Mouse (Mus musculus): ENCODE results near the gene Ccr1l1. TPM values are rescaled to one million over a fixed set of nuclear protein-coding genes. Genes with fewer than 3 reads are reported as not detected.

The Ccr1l1 gene
- polyA plus RNA-seq, 1 experiment from 2014 or later, result not detected

DNA sequence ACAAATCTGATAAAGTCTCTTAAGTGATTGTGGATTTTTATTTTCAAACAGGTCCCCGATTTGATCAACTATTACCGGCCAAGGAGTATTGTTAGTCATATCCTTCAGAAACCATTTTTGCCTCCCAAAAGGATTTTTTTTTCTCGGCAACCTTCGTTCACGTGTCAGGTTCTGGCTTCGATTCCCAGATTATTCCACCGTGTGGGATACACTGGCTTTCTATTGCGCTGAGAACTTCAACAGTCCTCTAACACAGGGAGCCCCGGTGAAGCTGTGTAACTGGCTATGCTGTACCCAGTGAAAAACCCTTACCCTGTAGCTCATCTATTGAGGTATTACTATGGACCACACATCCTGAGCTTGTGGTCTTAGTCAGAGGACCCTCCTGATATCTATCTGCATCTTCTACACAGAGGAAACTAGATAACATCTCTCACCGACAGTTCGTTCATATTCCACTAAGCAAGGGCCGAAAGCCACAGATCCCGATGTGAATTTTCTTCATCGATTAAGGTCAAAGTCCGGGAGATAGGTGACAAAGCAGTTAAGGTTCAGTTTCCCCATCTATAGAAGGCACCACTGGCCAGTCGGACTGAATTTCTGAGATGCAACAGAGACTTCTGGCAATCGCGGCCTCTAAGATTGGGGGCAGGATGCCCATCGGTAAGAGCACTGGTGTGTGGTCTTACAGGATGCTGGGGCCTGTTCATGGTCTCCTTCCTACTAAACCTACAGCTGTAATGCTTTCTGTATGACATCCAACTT lies 45.1 kb downstream of the Ccr1l1 start:
- H3K4me1 ChIP-seq, result no peaks in the 10 kb centered on the region
- H3K36me3 ChIP-seq (ENCODE audit: poor library complexity, severe bottlenecking), result no peaks in the 10 kb centered on the region
- H3K27ac ChIP-seq, result no peak overlapping the region
- no peaks in the 10 kb centered on the region for H3K27me3 ChIP-seq
- no peak overlapping the region for H3K9ac ChIP-seq
- H3K4me2 ChIP-seq, result no peak overlapping the region
- H3K9me3 ChIP-seq (replicated peaks), result no peaks in the 10 kb centered on the region
- ATAC-seq, result no peak
- WGBS, result 93% methylated on average over 19 of the region's 19 CpGs
- no peak overlapping the region for H3K4me3 ChIP-seq

GRCm38 (mm10) chr9:123931761-123932700 lies 46.2 kb downstream of the Ccr1l1 start:
- Histone ChIP-seq H3K4me2 (no peak overlapping the region), H3K9me3 (replicated peaks) (no peaks in the 10 kb centered on the region), H3K27ac (no peak overlapping the region), H3K27me3 (no peaks in the 10 kb centered on the region), H3K9ac (no peak overlapping the region), H3K4me1 (no peaks in the 10 kb centered on the region), H3K4me3 (no peak overlapping the region), H3K36me3 (ENCODE audit: poor library complexity, severe bottlenecking) (no peaks in the 10 kb centered on the region)
- ATAC-seq, result no peak
- WGBS, result 83% methylated on average over 6 of the region's 6 CpGs

- H3K27ac ChIP-seq, result no peak overlapping the region
- ATAC-seq, result no peak
- no peaks in the 10 kb centered on the region for H3K36me3 ChIP-seq (ENCODE audit: poor library complexity, severe bottlenecking)
- no peak overlapping the region for H3K4me3 ChIP-seq
- 93% methylated on average over 3 of the region's 3 CpGs for WGBS
- H3K4me2 ChIP-seq, result no peak overlapping the region
- no peaks in the 10 kb centered on the region for H3K4me1 ChIP-seq
- no peak overlapping the region for H3K9ac ChIP-seq
- no peaks in the 10 kb centered on the region for H3K9me3 ChIP-seq (replicated peaks)
- no peaks in the 10 kb centered on the region for H3K27me3 ChIP-seq
Measured at GRCm38 (mm10) chr9:123930926-123931325, 47.3 kb downstream of the Ccr1l1 start.

DNA sequence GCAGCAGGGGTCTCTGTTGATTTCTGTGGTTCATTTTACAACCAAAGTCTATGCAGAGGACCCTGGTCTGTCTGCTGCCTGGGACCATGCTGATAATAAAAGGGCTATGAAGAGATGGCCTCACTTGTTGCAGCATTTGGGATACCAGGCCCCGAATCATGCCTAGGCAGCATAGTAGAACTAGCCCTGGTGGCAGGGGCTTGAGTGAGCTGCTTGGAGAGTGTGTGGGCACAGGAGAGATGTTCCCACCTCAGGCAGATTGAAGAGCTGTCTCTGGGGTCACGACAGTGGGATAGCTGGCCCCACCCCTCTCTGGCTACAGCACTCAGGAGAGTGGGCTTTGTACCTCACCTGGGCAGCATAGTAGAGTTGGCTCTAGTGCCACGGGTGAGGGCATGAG lies 47.7 kb downstream of the Ccr1l1 start:
- H3K4me3 ChIP-seq, result no peak overlapping the region
- H3K9me3 ChIP-seq (replicated peaks), result no peaks in the 10 kb centered on the region
- no peaks in the 10 kb centered on the region for H3K36me3 ChIP-seq (ENCODE audit: poor library complexity, severe bottlenecking)
- 84% methylated on average over 3 of the region's 3 CpGs for WGBS
- no peak overlapping the region for H3K4me2 ChIP-seq
- H3K9ac ChIP-seq, result no peak overlapping the region
- H3K27me3 ChIP-seq, result no peaks in the 10 kb centered on the region
- H3K4me1 ChIP-seq, result peaks cover 4% of the 10 kb centered on the region; the same call in 1 of the 2 replicates
- H3K27ac ChIP-seq, result no peak overlapping the region
- no peak for ATAC-seq

GRCm38 (mm10) chr9:123929936-123930335 lies 48.3 kb downstream of the Ccr1l1 start:
- Histone ChIP-seq H3K4me3 (no peak overlapping the region), H3K36me3 (ENCODE audit: poor library complexity, severe bottlenecking) (no peaks in the 10 kb centered on the region), H3K9me3 (replicated peaks) (no peaks in the 10 kb centered on the region), H3K4me1 (peaks cover 4% of the 10 kb centered on the region; the same call in 1 of the 2 replicates), H3K9ac (no peak overlapping the region), H3K4me2 (no peak overlapping the region), H3K27ac (no peak overlapping the region), H3K27me3 (no peaks in the 10 kb centered on the region)
- no peak for ATAC-seq
- 84% methylated on average over 4 of the region's 4 CpGs for WGBS

GRCm38 (mm10) chr9:123928759-123929246 lies 49.4 kb downstream of the Ccr1l1 start:
- no peak overlapping the region for H3K4me2 ChIP-seq
- H3K27me3 ChIP-seq, result no peaks in the 10 kb centered on the region
- H3K4me3 ChIP-seq, result no peak overlapping the region
- H3K9ac ChIP-seq, result no peak overlapping the region
- no peak overlapping the region for H3K27ac ChIP-seq
- WGBS, result 57% methylated on average over 8 of the region's 8 CpGs
- ATAC-seq, result no peak
- no peaks in the 10 kb centered on the region for H3K9me3 ChIP-seq (replicated peaks)
- no peaks in the 10 kb centered on the region for H3K36me3 ChIP-seq (ENCODE audit: poor library complexity, severe bottlenecking)
- peaks cover 7% of the 10 kb centered on the region; the same call in 1 of the 2 replicates for H3K4me1 ChIP-seq

- peaks cover 13% of the 10 kb centered on the region for H3K4me1 ChIP-seq
- ATAC-seq, result no peak
- H3K9ac ChIP-seq, result no peak overlapping the region
- no peaks in the 10 kb centered on the region for H3K9me3 ChIP-seq (replicated peaks)
- WGBS, result 86% methylated on average over 12 of the region's 12 CpGs
- H3K36me3 ChIP-seq (ENCODE audit: poor library complexity, severe bottlenecking), result no peaks in the 10 kb centered on the region
- no peak overlapping the region for H3K4me2 ChIP-seq
- no peak overlapping the region for H3K4me3 ChIP-seq
- no peaks in the 10 kb centered on the region for H3K27me3 ChIP-seq
- H3K27ac ChIP-seq, result no peak overlapping the region
Measured at GRCm38 (mm10) chr9:123928118-123928758, 50.0 kb downstream of the Ccr1l1 start.

DNA sequence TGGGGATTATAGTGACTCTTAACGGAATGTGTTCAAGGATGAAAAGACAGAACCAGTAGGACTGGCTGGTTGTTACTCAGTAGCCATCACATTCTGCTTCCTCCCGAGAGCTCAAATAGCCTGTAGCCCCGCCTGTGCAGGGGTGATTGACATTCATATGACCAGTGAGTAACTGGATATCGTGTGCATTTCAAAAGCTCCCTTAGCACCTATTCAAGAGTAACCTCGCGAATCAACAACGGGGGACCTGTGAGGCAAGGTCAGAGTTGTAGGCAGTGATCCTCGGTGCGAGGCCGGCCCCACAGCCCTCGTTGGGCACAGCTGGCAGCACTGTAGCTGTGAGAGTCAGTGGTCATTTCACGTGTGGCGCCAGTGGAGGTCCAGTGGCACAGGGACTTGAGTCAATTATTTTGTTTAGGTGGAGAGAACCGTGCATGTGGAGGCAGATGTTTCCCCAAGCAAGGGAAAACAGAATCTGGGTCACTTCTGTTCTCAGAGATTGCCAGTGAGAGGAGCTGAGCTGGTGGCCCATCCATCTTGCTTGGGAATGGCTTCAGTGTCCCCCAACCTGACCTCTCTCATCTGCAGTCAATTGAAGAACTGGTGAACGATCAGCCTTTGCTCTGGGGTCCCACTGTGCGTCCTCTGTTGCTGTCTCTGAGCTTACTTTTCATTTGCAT lies 50.8 kb downstream of the Ccr1l1 start:
- no peak overlapping the region for H3K4me3 ChIP-seq
- no peak for ATAC-seq
- no peaks in the 10 kb centered on the region for H3K9me3 ChIP-seq (replicated peaks)
- H3K4me1 ChIP-seq, result peaks cover 16% of the 10 kb centered on the region
- H3K27me3 ChIP-seq, result no peaks in the 10 kb centered on the region
- H3K27ac ChIP-seq, result no peak overlapping the region
- no peaks in the 10 kb centered on the region for H3K36me3 ChIP-seq (ENCODE audit: poor library complexity, severe bottlenecking)
- 62% methylated on average over 16 of the region's 16 CpGs for WGBS
- H3K9ac ChIP-seq, result no peak overlapping the region
- H3K4me2 ChIP-seq, result no peak overlapping the region

Other genes with a start within 250 kb of the Ccr1l1 start
- gene Cxcr6, start 171.9 kb downstream of the Ccr1l1 start, polyA plus RNA-seq (2015; fragmentation: Nextera tagmentation; extraction: Ambion mirVana), result 0.08 and 0.18 TPM in 2 replicates
- gene Fyco1, start 126.5 kb downstream of the Ccr1l1 start, polyA plus RNA-seq (2015; fragmentation: Nextera tagmentation; extraction: Ambion mirVana), result 10.9 and 12.0 TPM in 2 replicates
- 0.10 TPM in 2 replicates for gene Xcr1, start 116.4 kb downstream of the Ccr1l1 start, polyA plus RNA-seq (2015; fragmentation: Nextera tagmentation; extraction: Ambion mirVana)
- 0.55 and 0.70 TPM in 2 replicates for gene Ccr1, start 9.7 kb downstream of the Ccr1l1 start, polyA plus RNA-seq (2015; fragmentation: Nextera tagmentation; extraction: Ambion mirVana)
- not detected in 2 replicates for gene Ccr3, start 43.6 kb upstream of the Ccr1l1 start, polyA plus RNA-seq (2015; fragmentation: Nextera tagmentation; extraction: Ambion mirVana)
- 0.08 and 0.19 TPM in 2 replicates for gene Ccr2, start 123.5 kb upstream of the Ccr1l1 start, polyA plus RNA-seq (2015; fragmentation: Nextera tagmentation; extraction: Ambion mirVana)
- gene Ccr5, start 143.1 kb upstream of the Ccr1l1 start, polyA plus RNA-seq (2015; fragmentation: Nextera tagmentation; extraction: Ambion mirVana), result 0.37 and 0.49 TPM in 2 replicates

Measured in forebrain, embryonic 13.5 days (tissue).